Mouse (Mus musculus) bone marrow macrophage, adult 2 months (primary cell): Measurements from ENCODE around the gene Irak3.

ENCODE experiments used
- CTCF ChIP-seq: IDR thresholded peaks from 2 replicates; pipeline ENCODE4 v1.5.1; 2012; ENCODE audit warnings: low read depth, mild to moderate bottlenecking, low read length, moderate library complexity
- POLR2A ChIP-seq: IDR thresholded peaks from 2 replicates; pipeline ENCODE4 v1.6.1; 2012; ENCODE audit warnings: mild to moderate bottlenecking, low read depth, low read length, borderline replicate concordance

DNA sequence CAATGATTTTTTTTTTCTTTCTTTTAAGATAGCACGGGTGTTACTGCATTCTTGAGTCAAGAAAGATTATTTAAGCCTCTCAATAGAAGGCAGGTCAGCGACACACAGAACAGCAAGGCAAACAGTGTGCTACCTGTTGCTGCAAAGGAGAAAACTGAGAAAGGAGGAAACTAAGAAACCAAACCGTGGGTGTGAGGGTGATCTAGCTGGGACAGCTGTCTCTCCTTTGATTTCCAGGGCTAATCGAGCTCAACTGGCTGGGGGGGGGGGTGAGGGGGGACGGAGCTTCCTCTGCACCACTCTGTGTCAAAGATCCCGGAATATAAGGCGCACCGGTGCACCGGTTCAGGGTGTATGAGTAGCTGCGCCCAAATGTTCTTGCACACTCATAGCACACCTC lies 32.9 kb downstream of the Irak3 start:
- TF ChIP-seq POLR2A (no peak), CTCF (no peak)
